Mouse (Mus musculus) heart, adult 18-20 months (tissue): Measurements from ENCODE around the gene Ppp2r5c. TPM values are rescaled to one million over a fixed set of nuclear protein-coding genes. Genes with fewer than 3 reads are reported as not detected.

Experiments used
- DNase-seq, 2 experiments: peaks; one replicate each; pipeline ENCODE4 v3.0.0; 2021 to 2022; ENCODE audit warnings: mixed read lengths in 1 of 2
- long read RNA-seq, 2 experiments: library from polyadenylated mRNA; stranded (forward); transcript quantifications; one replicate each; pipeline ENCODE4 v2.0.0; 2021
- total RNA-seq, 2 experiments: library from RNA; stranded (reverse); gene quantifications; 2 replicates each; pipeline ENCODE4 v1.2.3; 2021

Ppp2r5c gene
- 10 to 100 TPM; 91.7 to 91.9 TPM for total RNA-seq
- long read RNA-seq, experiment 1, full-length matches to known transcripts, result 12 of 29 reads
- long read RNA-seq, experiment 1, partial matches to known transcripts, result 9 of 29 reads
- long read RNA-seq, experiment 1, other reads (novel, unspliced or antisense), result 8 of 29 reads
- long read RNA-seq, experiment 2, full-length matches to known transcripts, result 6 of 13 reads
- long read RNA-seq, experiment 2, partial matches to known transcripts, result 1 of 13 reads
- long read RNA-seq, experiment 2, other reads (novel, unspliced or antisense), result 6 of 13 reads

- peak; percentile 95 to 96 for DNase-seq
These were observed at the start of gene Ppp2r5c for GRCm38 (mm10) chr12:110446290-110447170. Ppp2r5c (plus strand) TSS chr12:110447120.

GRCm38 (mm10) chr12:110398351-110398750 lies 48.6 kb upstream of the Ppp2r5c start:
- peak; percentile 40 to 84 for DNase-seq

GRCm38 (mm10) chr12:110399161-110399560 lies 47.8 kb upstream of the Ppp2r5c start:
- no peak for DNase-seq

- DNase-seq, result no peak
These were observed 46.0 kb upstream of the Ppp2r5c start for GRCm38 (mm10) chr12:110400936-110401335.

- DNase-seq, result no peak
These were observed 45.0 kb upstream of the Ppp2r5c start for GRCm38 (mm10) chr12:110401871-110402270.

GRCm38 (mm10) chr12:110416244-110416643 lies 30.7 kb upstream of the Ppp2r5c start:
- DNase-seq, result peak in 1 of 2 experiments; percentile 18

GRCm38 (mm10) chr12:110417023-110417986 lies 29.6 kb upstream of the Ppp2r5c start:
- DNase-seq, result peak; percentile 15 to 42

GRCm38 (mm10) chr12:110417987-110418734 lies 28.8 kb upstream of the Ppp2r5c start:
- DNase-seq, result peak; percentile 14 to 18

GRCm38 (mm10) chr12:110418735-110419350 lies 28.1 kb upstream of the Ppp2r5c start:
- peak; percentile 64 to 75 for DNase-seq

- DNase-seq, result no peak
These were observed 27.0 kb upstream of the Ppp2r5c start for GRCm38 (mm10) chr12:110419879-110420278.

GRCm38 (mm10) chr12:110421361-110421760 lies 25.6 kb upstream of the Ppp2r5c start:
- no peak for DNase-seq

- no peak for DNase-seq
These were observed 22.8 kb upstream of the Ppp2r5c start for GRCm38 (mm10) chr12:110424008-110424704.

GRCm38 (mm10) chr12:110426417-110427010 lies 20.4 kb upstream of the Ppp2r5c start:
- DNase-seq, result no peak

GRCm38 (mm10) chr12:110429340-110429973 lies 17.5 kb upstream of the Ppp2r5c start:
- no peak for DNase-seq

GRCm38 (mm10) chr12:110429990-110430389 lies 16.9 kb upstream of the Ppp2r5c start:
- DNase-seq, result no peak

GRCm38 (mm10) chr12:110431805-110432204 lies 15.1 kb upstream of the Ppp2r5c start:
- peak; percentile 74 to 80 for DNase-seq

- peak in 1 of 2 experiments; percentile 19 for DNase-seq
These were observed 10.1 kb upstream of the Ppp2r5c start for GRCm38 (mm10) chr12:110436638-110437366.

- no peak for DNase-seq
These were observed 9.6 kb upstream of the Ppp2r5c start for GRCm38 (mm10) chr12:110437367-110437703.
